Mouse (Mus musculus): ENCODE results near the gene Zdhhc14. TPM values are rescaled to one million over a fixed set of nuclear protein-coding genes. Genes with fewer than 3 reads are reported as not detected.

Zdhhc14 gene
- polyA plus RNA-seq, 1 experiment from 2014 or later: 6.2 TPM

- Histone ChIP-seq H3K27ac (ENCODE audit: low read depth, low read length) (no peak overlapping the region), H3K9me3 (ENCODE audit: control insufficient read depth, low read length) (no peaks in the 10 kb centered on the region), H3K36me3 (ENCODE audit: control insufficient read depth, insufficient read depth, low read length) (no peaks in the 10 kb centered on the region), H3K4me2 (no peak overlapping the region), H3K4me1 (replicated peaks; ENCODE audit: control insufficient read depth, insufficient read depth, low read length) (peaks cover 54% of the 10 kb centered on the region), H3K4me3 (ENCODE audit: low read depth, low read length) (no peak overlapping the region), H3K9ac (ENCODE audit: low read depth, low read length) (no peak overlapping the region), H3K27me3 (replicated peaks; ENCODE audit: control insufficient read depth, insufficient read depth, low read length) (no peaks in the 10 kb centered on the region)
- DNase-seq (ENCODE audit: low spot score) (no peak), ATAC-seq (replicated peaks; ENCODE audit: low FRiP score) (no peak)
- WGBS: 77% methylated on average over 5 of the region's 5 CpGs
These were observed 304.9 kb downstream of the Zdhhc14 start for GRCm38 (mm10) chr17:5797124-5797760.

GRCm38 (mm10) chr17:5798221-5798801 lies 306.0 kb downstream of the Zdhhc14 start:
- H3K36me3 ChIP-seq (ENCODE audit: control insufficient read depth, insufficient read depth, low read length): no peaks in the 10 kb centered on the region
- no peaks in the 10 kb centered on the region for H3K9me3 ChIP-seq (ENCODE audit: control insufficient read depth, low read length)
- H3K4me2 ChIP-seq: peak overlapping the region; percentile 69
- no peaks in the 10 kb centered on the region for H3K27me3 ChIP-seq (replicated peaks; ENCODE audit: control insufficient read depth, insufficient read depth, low read length)
- WGBS: 25% methylated on average over 13 of the region's 13 CpGs
- H3K9ac ChIP-seq (ENCODE audit: low read depth, low read length): peak overlapping the region; percentile 66
- H3K4me1 ChIP-seq (replicated peaks; ENCODE audit: control insufficient read depth, insufficient read depth, low read length): peaks cover 54% of the 10 kb centered on the region
- DNase-seq (ENCODE audit: low spot score) (peak; percentile 68), ATAC-seq (replicated peaks; ENCODE audit: low FRiP score) (peak; percentile 88)
- H3K4me3 ChIP-seq (ENCODE audit: low read depth, low read length): peak overlapping the region; percentile 40
- peak overlapping the region; percentile 68 for H3K27ac ChIP-seq (ENCODE audit: low read depth, low read length)

GRCm38 (mm10) chr17:5798900-5799299 lies 306.5 kb downstream of the Zdhhc14 start:
- no peak for ATAC-seq (replicated peaks; ENCODE audit: low FRiP score)
- Histone ChIP-seq H3K9ac (ENCODE audit: low read depth, low read length) (peak overlapping the region; percentile 66), H3K4me2 (peak overlapping the region; percentile 69), H3K36me3 (ENCODE audit: control insufficient read depth, insufficient read depth, low read length) (no peaks in the 10 kb centered on the region), H3K9me3 (ENCODE audit: control insufficient read depth, low read length) (no peaks in the 10 kb centered on the region), H3K27ac (ENCODE audit: low read depth, low read length) (peak overlapping the region; percentile 68), H3K4me1 (replicated peaks; ENCODE audit: control insufficient read depth, insufficient read depth, low read length) (peaks cover 51% of the 10 kb centered on the region), H3K27me3 (replicated peaks; ENCODE audit: control insufficient read depth, insufficient read depth, low read length) (no peaks in the 10 kb centered on the region), H3K4me3 (ENCODE audit: low read depth, low read length) (peak overlapping the region; percentile 40)
- no peak for DNase-seq (ENCODE audit: low spot score)
- WGBS: 57% methylated on average over 5 of the region's 5 CpGs

DNA sequence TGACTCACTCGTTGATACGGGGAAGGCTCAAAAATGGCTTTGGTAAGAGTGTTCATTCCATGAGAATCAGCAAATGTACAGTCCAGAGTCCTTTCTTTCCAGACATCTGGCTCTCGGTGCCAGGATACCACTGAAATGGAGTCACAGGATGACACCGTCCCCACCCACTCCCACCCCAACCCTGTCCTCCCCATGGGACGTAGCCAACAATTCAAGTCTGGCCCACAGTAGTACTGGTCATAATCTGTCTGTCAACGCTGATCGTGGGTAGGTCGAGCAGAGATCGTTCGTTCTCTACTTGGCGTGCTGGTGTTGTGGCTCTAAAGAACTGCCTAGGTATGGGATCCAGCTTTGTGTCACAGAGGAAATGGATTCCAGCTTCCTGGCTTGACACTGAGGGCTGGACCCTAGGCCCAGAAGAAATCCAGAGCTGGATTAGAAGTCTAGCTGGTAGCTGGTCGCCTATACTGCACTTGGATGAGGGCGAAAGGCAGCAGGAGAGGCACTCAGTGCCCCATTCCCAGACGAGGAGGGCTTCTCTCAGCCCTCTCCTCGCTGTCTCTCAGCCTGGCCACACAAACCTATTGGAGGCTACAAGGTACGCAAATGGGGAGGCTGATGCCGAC lies 307.2 kb downstream of the Zdhhc14 start:
- Histone ChIP-seq H3K4me2 (peak overlapping the region; percentile 69), H3K4me3 (ENCODE audit: low read depth, low read length) (peak overlapping the region; percentile 40), H3K9me3 (ENCODE audit: control insufficient read depth, low read length) (no peaks in the 10 kb centered on the region), H3K36me3 (ENCODE audit: control insufficient read depth, insufficient read depth, low read length) (no peaks in the 10 kb centered on the region), H3K4me1 (replicated peaks; ENCODE audit: control insufficient read depth, insufficient read depth, low read length) (peaks cover 48% of the 10 kb centered on the region), H3K27ac (ENCODE audit: low read depth, low read length) (peak overlapping the region; percentile 49), H3K9ac (ENCODE audit: low read depth, low read length) (peak overlapping the region; percentile 50), H3K27me3 (replicated peaks; ENCODE audit: control insufficient read depth, insufficient read depth, low read length) (no peaks in the 10 kb centered on the region)
- ATAC-seq (replicated peaks; ENCODE audit: low FRiP score) (no peak), DNase-seq (ENCODE audit: low spot score) (no peak)
- 68% methylated on average over 17 of the region's 17 CpGs for WGBS

GRCm38 (mm10) chr17:5800254-5800653 lies 307.9 kb downstream of the Zdhhc14 start:
- H3K4me3 ChIP-seq (ENCODE audit: low read depth, low read length): no peak overlapping the region
- H3K36me3 ChIP-seq (ENCODE audit: control insufficient read depth, insufficient read depth, low read length): no peaks in the 10 kb centered on the region
- H3K9ac ChIP-seq (ENCODE audit: low read depth, low read length): peak overlapping the region; percentile 41; the same call in 1 of the 2 replicates
- no peak overlapping the region; the same call in 1 of the 2 replicates for H3K27ac ChIP-seq (ENCODE audit: low read depth, low read length)
- 76% methylated on average over 2 of the region's 2 CpGs for WGBS
- no peak for DNase-seq (ENCODE audit: low spot score)
- no peaks in the 10 kb centered on the region for H3K27me3 ChIP-seq (replicated peaks; ENCODE audit: control insufficient read depth, insufficient read depth, low read length)
- ATAC-seq (replicated peaks; ENCODE audit: low FRiP score): no peak
- peak overlapping the region; percentile 51 for H3K4me2 ChIP-seq
- H3K9me3 ChIP-seq (ENCODE audit: control insufficient read depth, low read length): no peaks in the 10 kb centered on the region
- H3K4me1 ChIP-seq (replicated peaks; ENCODE audit: control insufficient read depth, insufficient read depth, low read length): peaks cover 48% of the 10 kb centered on the region

DNA sequence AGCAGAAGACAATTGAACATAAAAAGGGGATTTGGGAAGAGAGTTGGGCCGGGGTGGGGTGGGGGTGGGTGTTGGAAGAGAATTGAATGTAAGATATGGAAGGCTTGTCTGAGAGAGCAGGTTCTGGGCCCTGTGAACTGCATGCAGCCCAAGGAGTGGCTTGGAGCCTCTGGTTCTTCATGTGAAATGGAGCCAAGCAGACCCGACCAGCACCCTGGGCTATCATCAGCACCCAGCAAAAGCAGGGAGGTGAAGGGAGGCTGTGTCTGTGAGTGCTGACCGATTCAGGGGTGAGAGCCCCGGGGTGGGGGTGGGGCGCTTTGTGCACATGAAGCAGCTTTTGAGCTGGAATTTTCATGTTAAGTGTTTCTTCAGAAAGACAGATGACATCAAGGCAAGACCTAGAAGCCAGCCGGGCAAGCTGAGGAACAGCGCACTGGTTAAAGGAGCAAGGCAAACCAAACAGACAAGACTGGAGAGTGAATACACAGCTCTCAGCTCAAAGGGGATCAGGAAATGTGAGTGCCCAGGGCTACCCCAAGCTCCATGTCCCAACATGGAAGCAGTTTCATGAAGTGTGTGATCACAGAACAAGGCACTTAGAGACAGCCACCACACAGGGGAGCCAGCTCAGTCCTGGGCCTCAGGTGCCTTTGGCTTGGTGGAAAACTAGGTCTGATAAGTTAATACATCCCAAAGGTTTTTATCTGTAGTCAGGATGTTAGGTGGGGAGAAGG lies 308.6 kb downstream of the Zdhhc14 start:
- Histone ChIP-seq H3K9me3 (ENCODE audit: control insufficient read depth, low read length) (no peaks in the 10 kb centered on the region), H3K36me3 (ENCODE audit: control insufficient read depth, insufficient read depth, low read length) (no peaks in the 10 kb centered on the region), H3K4me3 (ENCODE audit: low read depth, low read length) (peak overlapping the region; percentile 1; the same call in 1 of the 2 replicates), H3K4me2 (peak overlapping the region; percentile 51), H3K27ac (ENCODE audit: low read depth, low read length) (peak overlapping the region; percentile 32; the same call in 1 of the 2 replicates), H3K27me3 (replicated peaks; ENCODE audit: control insufficient read depth, insufficient read depth, low read length) (no peaks in the 10 kb centered on the region), H3K4me1 (replicated peaks; ENCODE audit: control insufficient read depth, insufficient read depth, low read length) (peaks cover 48% of the 10 kb centered on the region), H3K9ac (ENCODE audit: low read depth, low read length) (peak overlapping the region; percentile 40; the same call in 1 of the 2 replicates)
- no peak for DNase-seq (ENCODE audit: low spot score)
- WGBS: 63% methylated on average over 7 of the region's 7 CpGs
- ATAC-seq (replicated peaks; ENCODE audit: low FRiP score): no peak

- Histone ChIP-seq H3K9me3 (ENCODE audit: control insufficient read depth, low read length) (no peaks in the 10 kb centered on the region), H3K4me1 (replicated peaks; ENCODE audit: control insufficient read depth, insufficient read depth, low read length) (peaks cover 43% of the 10 kb centered on the region), H3K27ac (ENCODE audit: low read depth, low read length) (no peak overlapping the region), H3K4me3 (ENCODE audit: low read depth, low read length) (no peak overlapping the region), H3K27me3 (replicated peaks; ENCODE audit: control insufficient read depth, insufficient read depth, low read length) (no peaks in the 10 kb centered on the region), H3K9ac (ENCODE audit: low read depth, low read length) (no peak overlapping the region), H3K4me2 (peak overlapping the region; percentile 11), H3K36me3 (ENCODE audit: control insufficient read depth, insufficient read depth, low read length) (no peaks in the 10 kb centered on the region)
- DNase-seq (ENCODE audit: low spot score) (no peak), ATAC-seq (replicated peaks; ENCODE audit: low FRiP score) (0 out of 2 replicates have a peak, but pooled peaks have one; percentile 9)
- WGBS: 36% methylated on average over 17 of the region's 17 CpGs
These were observed 309.7 kb downstream of the Zdhhc14 start for GRCm38 (mm10) chr17:5801761-5802655.

GRCm38 (mm10) chr17:5802656-5802955 lies 310.2 kb downstream of the Zdhhc14 start:
- Histone ChIP-seq H3K4me2 (no peak overlapping the region), H3K27ac (ENCODE audit: low read depth, low read length) (no peak overlapping the region), H3K9ac (ENCODE audit: low read depth, low read length) (no peak overlapping the region), H3K4me1 (replicated peaks; ENCODE audit: control insufficient read depth, insufficient read depth, low read length) (peaks cover 43% of the 10 kb centered on the region), H3K4me3 (ENCODE audit: low read depth, low read length) (no peak overlapping the region), H3K27me3 (replicated peaks; ENCODE audit: control insufficient read depth, insufficient read depth, low read length) (no peaks in the 10 kb centered on the region), H3K9me3 (ENCODE audit: control insufficient read depth, low read length) (no peaks in the 10 kb centered on the region), H3K36me3 (ENCODE audit: control insufficient read depth, insufficient read depth, low read length) (no peaks in the 10 kb centered on the region)
- no peak for DNase-seq (ENCODE audit: low spot score)
- ATAC-seq (replicated peaks; ENCODE audit: low FRiP score): no peak
- WGBS: 50% methylated on average over 5 of the region's 5 CpGs

All from liver, embryonic 11.5 days (tissue).